Mouse (Mus musculus) cortical plate, adult 2 months (tissue): ENCODE measurements around the gene Acad10. TPM values are rescaled to one million over a fixed set of nuclear protein-coding genes. Genes with fewer than 3 reads are reported as not detected.
"Not testable (repeated sequence)": the region's sequence is repeated elsewhere in the genome, so short reads cannot be mapped to it uniquely, and the experiment has no call there.

ENCODE experiments used
- H3K27ac ChIP-seq: fragments of 200-500 bp; 2 replicates; pipeline ENCODE4 v1.5.1; 2012; ENCODE audit warnings: low read length, control low read depth, inconsistent platforms; ENCODE audit not compliant: insufficient read depth
- H3K4me1 ChIP-seq: fragments of 200-500 bp; 2 replicates; pipeline ENCODE4 v1.6.1; 2011; ENCODE audit warnings: low read length; ENCODE audit not compliant: control insufficient read depth, insufficient read depth
- H3K4me3 ChIP-seq: fragments of 200-500 bp; 2 replicates; pipeline ENCODE4 v1.5.1; 2011; ENCODE audit warnings: mild to moderate bottlenecking, low read length, control low read depth; ENCODE audit not compliant: insufficient read depth
- CTCF ChIP-seq: fragments of 200-500 bp; IDR thresholded peaks from 2 replicates; pipeline ENCODE4 v1.5.1; 2011; ENCODE audit warnings: mild to moderate bottlenecking, control low read depth, low read length; ENCODE audit not compliant: insufficient read depth; ENCODE audit errors: extremely low read depth
- POLR2A ChIP-seq: fragments of 200-500 bp; IDR thresholded peaks from 2 replicates; pipeline ENCODE4 v1.6.1; 2011; ENCODE audit warnings: mild to moderate bottlenecking, low read length, control low read depth; ENCODE audit not compliant: insufficient read depth; ENCODE audit errors: extremely low read depth
- polyA plus RNA-seq: library from polyadenylated mRNA; depleted of rRNA; stranded (reverse); fragments of >200 nt; gene quantifications from 2 replicates; pipeline ENCODE4 v1.2.3, GENCODE M21; 2012

The Acad10 gene
- polyA plus RNA-seq, 1 experiment = 4.6 TPM

GRCm38 (mm10) chr5:121661494-121661893 is 1.2 kb upstream of the Acad10 start:
- Histone ChIP-seq H3K27ac (no peak overlapping the region), H3K4me3 (peak overlapping the region; percentile 65), H3K4me1 (peaks cover 6% of the 10 kb centered on the region; the same call in 1 of the 2 replicates)
- TF ChIP-seq CTCF (no peak), POLR2A (no peak)

- TF ChIP-seq CTCF = no peak
- TF ChIP-seq POLR2A = no peak
- peak overlapping the region; percentile 63; the same call in 1 of the 2 replicates for H3K27ac ChIP-seq
- peak overlapping the region; percentile 65 for H3K4me3 ChIP-seq
- peaks cover 6% of the 10 kb centered on the region; the same call in 1 of the 2 replicates for H3K4me1 ChIP-seq
These were observed 562 bp upstream of the Acad10 start for GRCm38 (mm10) chr5:121660897-121661254.

GRCm38 (mm10) chr5:121657656-121658055 is 2.7 kb downstream of the Acad10 start:
- H3K4me3 ChIP-seq, H3K4me1 ChIP-seq, H3K27ac ChIP-seq: not testable (repeated sequence)

- H3K27ac ChIP-seq, H3K4me1 ChIP-seq, H3K4me3 ChIP-seq: not testable (repeated sequence)
These were observed 3.4 kb downstream of the Acad10 start for GRCm38 (mm10) chr5:121656866-121657265.

DNA sequence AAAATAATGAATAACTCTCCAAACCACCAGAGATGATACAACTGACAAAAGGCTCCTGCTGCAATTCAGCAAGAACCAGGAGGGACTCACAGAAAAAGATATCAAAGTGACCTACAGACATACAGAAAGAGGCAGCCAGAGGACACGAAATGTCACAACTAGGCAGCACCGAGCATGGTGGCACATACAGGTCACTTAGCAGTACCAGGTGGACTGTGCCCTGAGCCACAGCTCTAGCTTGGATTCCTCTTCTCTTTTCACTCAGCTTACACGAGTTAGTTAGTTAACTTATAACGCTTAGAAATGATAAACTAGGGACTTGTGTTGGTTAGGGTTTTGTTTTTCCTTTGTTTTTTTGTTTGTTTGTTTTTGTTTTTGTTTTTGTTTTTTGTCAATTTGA is 5.8 kb downstream of the Acad10 start:
- H3K27ac ChIP-seq = no peak overlapping the region
- TF ChIP-seq POLR2A (no peak), CTCF (no peak)
- no peaks in the 10 kb centered on the region; the same call in 1 of the 2 replicates for H3K4me1 ChIP-seq
- H3K4me3 ChIP-seq = no peak overlapping the region

DNA sequence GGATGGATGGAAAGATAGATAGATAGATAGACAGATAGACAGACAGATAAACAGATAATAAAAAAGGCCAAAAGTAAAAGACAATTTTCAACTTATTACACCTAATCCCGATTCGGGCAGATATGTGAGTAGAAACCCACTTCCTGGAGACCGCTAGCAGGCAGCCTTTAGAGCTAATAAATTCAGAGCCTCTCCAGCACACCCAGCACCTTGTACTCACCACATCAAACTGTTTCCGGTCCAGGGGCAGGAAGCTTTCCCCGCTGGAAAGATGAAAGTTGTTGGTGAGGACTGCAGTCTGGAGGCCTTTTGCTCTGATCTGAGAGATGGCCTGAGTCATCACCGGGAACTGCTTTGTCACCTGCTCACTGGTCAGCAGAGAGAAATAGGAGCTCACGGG is 11.2 kb downstream of the Acad10 start:
- H3K4me1 ChIP-seq = no peaks in the 10 kb centered on the region

DNA sequence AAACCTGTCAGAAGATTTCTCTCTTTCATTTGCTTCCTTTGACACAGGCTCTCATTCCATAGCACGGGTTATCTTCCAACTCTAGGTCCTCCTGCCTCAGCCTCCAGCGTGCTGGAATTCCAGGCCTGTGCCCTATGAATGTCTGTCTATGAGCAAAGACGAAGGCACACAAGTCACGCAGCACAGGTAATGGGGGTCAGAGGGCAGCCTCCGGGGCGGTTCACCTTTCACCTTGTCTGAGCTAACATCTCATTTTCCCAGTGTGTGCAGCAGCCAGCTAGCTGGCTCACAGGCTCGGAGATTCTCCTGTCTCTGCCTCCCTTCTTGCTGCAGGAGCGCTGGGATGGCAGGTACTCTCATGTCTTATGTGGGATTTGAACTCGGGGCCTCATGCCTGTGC is 20.7 kb downstream of the Acad10 start:
- TF ChIP-seq CTCF (no peak), POLR2A (no peak)
- no peaks in the 10 kb centered on the region for H3K4me1 ChIP-seq
- no peak overlapping the region for H3K27ac ChIP-seq
- no peak overlapping the region for H3K4me3 ChIP-seq

More for the DNA sequence above, 11.2 kb downstream of the Acad10 start:
- no peak for TF ChIP-seq POLR2A
- no peak for TF ChIP-seq CTCF
- Histone ChIP-seq H3K27ac (no peak overlapping the region), H3K4me3 (no peak overlapping the region)

- TF ChIP-seq CTCF (no peak), POLR2A (no peak)
- H3K4me3 ChIP-seq = no peak overlapping the region
- no peak overlapping the region for H3K27ac ChIP-seq
- H3K4me1 ChIP-seq = no peaks in the 10 kb centered on the region
These were observed 23.0 kb downstream of the Acad10 start for GRCm38 (mm10) chr5:121637296-121637695.

GRCm38 (mm10) chr5:121634668-121635067 is 25.6 kb downstream of the Acad10 start:
- Histone ChIP-seq H3K4me1 (no peaks in the 10 kb centered on the region), H3K4me3 (no peak overlapping the region), H3K27ac (no peak overlapping the region)
- TF ChIP-seq POLR2A = no peak
- no peak for TF ChIP-seq CTCF

- H3K27ac ChIP-seq = no peak overlapping the region
- H3K4me3 ChIP-seq = no peak overlapping the region
- TF ChIP-seq CTCF (no peak), POLR2A (no peak)
- no peaks in the 10 kb centered on the region for H3K4me1 ChIP-seq
These were observed 27.5 kb downstream of the Acad10 start for GRCm38 (mm10) chr5:121632804-121633203.

DNA sequence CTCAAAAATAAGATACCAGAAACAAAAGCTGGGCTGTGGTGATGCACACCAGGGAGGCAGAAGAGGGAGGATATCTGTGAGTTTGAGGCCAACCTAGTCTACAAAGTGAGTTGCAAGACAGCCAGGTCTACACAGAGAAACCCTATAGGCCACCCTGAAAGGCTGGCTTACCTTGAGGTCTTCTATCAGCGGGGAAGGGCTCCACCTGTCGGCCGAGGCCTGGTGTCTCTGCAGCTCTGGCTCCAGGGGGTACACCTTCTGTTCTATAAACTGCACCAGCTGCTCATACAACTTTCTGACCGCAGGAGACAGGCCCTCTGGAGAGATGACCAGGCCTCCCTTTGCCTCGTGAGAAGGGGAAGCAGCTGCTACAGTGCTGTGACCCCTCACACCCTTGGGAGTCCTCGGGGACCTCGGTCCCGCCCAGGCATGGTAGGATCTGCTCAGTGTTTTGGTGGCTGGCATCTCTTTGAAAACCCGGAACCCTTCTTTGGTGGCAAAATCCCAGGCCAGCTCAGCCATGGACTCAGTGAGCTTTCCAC is 29.1 kb downstream of the Acad10 start:
- not testable (repeated sequence) for H3K27ac ChIP-seq, H3K4me1 ChIP-seq, H3K4me3 ChIP-seq
